Mouse (Mus musculus) spleen, adult 2 months (tissue): ENCODE data around the gene Myh9.

Experiments
- CTCF ChIP-seq: fragments of 200-500 bp; IDR thresholded peaks from 2 replicates; pipeline ENCODE4 v1.5.1; 2011; ENCODE audit warnings: mild to moderate bottlenecking, inconsistent platforms; ENCODE audit not compliant: insufficient read depth, insufficient read length, insufficient replicate concordance; ENCODE audit errors: extremely low read depth
- POLR2A ChIP-seq: fragments of 200-500 bp; IDR thresholded peaks from 2 replicates; pipeline ENCODE4 v1.6.1; 2011; ENCODE audit warnings: low read depth, low read length, inconsistent platforms

DNA sequence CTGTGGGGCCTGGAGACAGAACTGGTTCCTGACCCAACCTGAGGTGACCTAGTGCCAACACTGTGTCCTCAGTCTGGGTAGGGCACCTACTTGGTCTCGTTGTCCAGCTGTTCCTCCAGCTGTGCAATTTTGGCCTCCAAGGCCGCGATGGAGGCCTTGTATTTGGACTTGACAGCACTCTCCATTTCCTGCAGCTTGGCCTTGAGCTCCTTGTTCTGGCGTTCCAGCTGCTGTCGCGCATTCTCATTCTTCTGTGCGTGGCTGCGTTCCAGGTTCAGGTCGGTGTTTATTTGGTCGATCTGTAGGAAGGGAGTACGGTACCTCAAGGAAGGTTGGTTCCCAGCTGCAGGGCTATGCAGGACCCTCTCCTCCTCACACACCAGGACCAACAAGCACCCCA, 78.3 kb downstream of the Myh9 start:
- TF ChIP-seq POLR2A, result no peak
- TF ChIP-seq CTCF, result no peak
